Mouse (Mus musculus) G1E (cell line): ENCODE results near the gene Zdhhc21.

Experiments
- CTCF ChIP-seq: IDR thresholded peaks from 2 replicates; pipeline ENCODE4 v1.5.1; 2012; ENCODE audit warnings: low read depth, low read length, inconsistent platforms, mixed read lengths
- GATA1 ChIP-seq: IDR thresholded peaks from 2 replicates; pipeline ENCODE4 v1.6.1; 2012; ENCODE audit warnings: borderline replicate concordance, low read length, inconsistent platforms, mixed read lengths
- GATA2 ChIP-seq: IDR thresholded peaks from 2 replicates; pipeline ENCODE4 v1.6.1; 2012; ENCODE audit warnings: low read depth, low read length, inconsistent platforms, borderline replicate concordance
- POLR2AphosphoS5 ChIP-seq: IDR thresholded peaks from 2 replicates; pipeline ENCODE4 v1.6.1; 2012; ENCODE audit warnings: low read depth, low read length, inconsistent platforms; ENCODE audit not compliant: insufficient replicate concordance

GRCm38 (mm10) chr4:82863316-82863715 is 3.6 kb upstream of the Zdhhc21 start:
- no peak for TF ChIP-seq GATA2
- TF ChIP-seq CTCF: no peak
- no peak for TF ChIP-seq GATA1
- TF ChIP-seq POLR2AphosphoS5: no peak
